Comparison of ENCODE assay signal across 8 mouse cellular contexts in genomic region chr15:98772511-98773211, GRCm38 (mm10). TPM values are rescaled to one million over a fixed set of nuclear protein-coding genes. Genes with fewer than 3 reads are reported as not detected.
A peak's percentile ranks its signal among the peaks of the same experiment; 100 is the strongest.
DNase-seq lines count a peak whose midpoint lies in the region; ATAC-seq lines count a peak whose summit lies in the region.

No protein-coding gene starts in this region.

- H3K27me3 ChIP-seq in kidney, embryonic 14.5 days (ENCODE audit: control insufficient read depth, insufficient read depth, low read length) = peaks cover 74% of the 10 kb centered on the region
- H3K27me3 ChIP-seq in embryonic facial prominence, embryonic 10.5 days (replicated peaks; ENCODE audit: low read depth, poor library complexity, severe bottlenecking) = peaks cover 100% of the 10 kb centered on the region
- peaks cover 91% of the 10 kb centered on the region for H3K27me3 ChIP-seq in intestine, embryonic 14.5 days (replicated peaks; ENCODE audit: control insufficient read depth, insufficient read depth, low read length)
- H3K27me3 ChIP-seq in stomach, embryonic 16.5 days (ENCODE audit: control insufficient read depth, insufficient read depth, low read length) = peaks cover 66% of the 10 kb centered on the region

- H3K4me2 ChIP-seq in kidney, embryonic 14.5 days (replicated peaks; ENCODE audit: low read depth, low read length) = peak overlapping the region; percentile 50
- peak overlapping the region; percentile 45 for H3K4me2 ChIP-seq in intestine, embryonic 14.5 days (ENCODE audit: low read length)
- H3K4me2 ChIP-seq in stomach, embryonic 16.5 days (ENCODE audit: low read depth, low read length) = peak overlapping the region; percentile 50

- H3K27ac ChIP-seq in kidney, embryonic 14.5 days (ENCODE audit: low read depth, low read length) = no peak overlapping the region
- no peak overlapping the region for H3K27ac ChIP-seq in embryonic facial prominence, embryonic 10.5 days (replicated peaks)
- no peak overlapping the region for H3K27ac ChIP-seq in intestine, embryonic 14.5 days (ENCODE audit: low read depth)
- no peak overlapping the region for H3K27ac ChIP-seq in stomach, embryonic 16.5 days (ENCODE audit: low read length)

- H3K4me3 ChIP-seq in kidney, embryonic 14.5 days (ENCODE audit: low read length) = peak overlapping the region; percentile 36
- H3K4me3 ChIP-seq in embryonic facial prominence, embryonic 10.5 days = peak overlapping the region; percentile 48
- peak overlapping the region; percentile 18 for H3K4me3 ChIP-seq in intestine, embryonic 14.5 days (ENCODE audit: low read depth, low read length)
- H3K4me3 ChIP-seq in stomach, embryonic 16.5 days (replicated peaks; ENCODE audit: low read length) = peak overlapping the region; percentile 36

- H3K36me3 ChIP-seq in kidney, embryonic 14.5 days (ENCODE audit: control insufficient read depth, insufficient read depth, low read length) = no peaks in the 10 kb centered on the region
- no peaks in the 10 kb centered on the region for H3K36me3 ChIP-seq in embryonic facial prominence, embryonic 10.5 days (replicated peaks)
- H3K36me3 ChIP-seq in intestine, embryonic 14.5 days (ENCODE audit: control insufficient read depth, insufficient read depth, low read length) = no peaks in the 10 kb centered on the region
- H3K36me3 ChIP-seq in stomach, embryonic 16.5 days (ENCODE audit: control insufficient read depth, insufficient read depth, low read length) = no peaks in the 10 kb centered on the region

- no peak for ATAC-seq in kidney, embryonic 14.5 days (ENCODE audit: low FRiP score, low TSS enrichment)
- ATAC-seq in intestine, embryonic 14.5 days (replicated peaks; ENCODE audit: low FRiP score, low TSS enrichment, low read depth) = no peak
- ATAC-seq in stomach, embryonic 16.5 days (ENCODE audit: insufficient read depth, low FRiP score) = no peak

- H3K4me1 ChIP-seq in kidney, embryonic 14.5 days (ENCODE audit: control insufficient read depth, insufficient read depth, low read length) = peaks cover 23% of the 10 kb centered on the region
- peaks cover 43% of the 10 kb centered on the region for H3K4me1 ChIP-seq in embryonic facial prominence, embryonic 10.5 days
- H3K4me1 ChIP-seq in intestine, embryonic 14.5 days (replicated peaks; ENCODE audit: control insufficient read depth, insufficient read depth, low read length) = peaks cover 7% of the 10 kb centered on the region; the same call in 1 of the 2 replicates
- H3K4me1 ChIP-seq in stomach, embryonic 16.5 days (ENCODE audit: control insufficient read depth, insufficient read depth, low read length) = peaks cover 19% of the 10 kb centered on the region

- H3K9me3 ChIP-seq in kidney, embryonic 14.5 days (ENCODE audit: control insufficient read depth, low read length) = no peaks in the 10 kb centered on the region
- no peaks in the 10 kb centered on the region for H3K9me3 ChIP-seq in embryonic facial prominence, embryonic 10.5 days
- H3K9me3 ChIP-seq in intestine, embryonic 14.5 days (ENCODE audit: control insufficient read depth, low read length) = no peaks in the 10 kb centered on the region
- H3K9me3 ChIP-seq in stomach, embryonic 16.5 days (replicated peaks; ENCODE audit: control insufficient read depth, low read length) = no peaks in the 10 kb centered on the region

- no peak overlapping the region; the same call in 1 of the 2 replicates for H3K9ac ChIP-seq in kidney, embryonic 14.5 days (ENCODE audit: low read depth, low read length)
- no peak overlapping the region for H3K9ac ChIP-seq in intestine, embryonic 14.5 days (ENCODE audit: low read length)
- peak overlapping the region; percentile 54 for H3K9ac ChIP-seq in stomach, embryonic 16.5 days (ENCODE audit: low read length)

- WGBS in kidney, embryonic 14.5 days = 2% methylated on average over 35 of the region's 36 CpGs
- WGBS in embryonic facial prominence, embryonic 10.5 days = 2% methylated on average over 36 of the region's 36 CpGs
- WGBS in intestine, embryonic 14.5 days = 2% methylated on average over 36 of the region's 36 CpGs
- 2% methylated on average over 36 of the region's 36 CpGs for WGBS in stomach, embryonic 16.5 days

- no peak for DNase-seq in kidney, postnatal 14 days
- peak; percentile 63 for DNase-seq in embryonic facial prominence, embryonic 10.5 days (ENCODE audit: low spot score)
- DNase-seq in intestine, embryonic 14.5 days (ENCODE audit: low spot score) = no peak
- peak; percentile 22 for DNase-seq in lung, postnatal 14 days
- DNase-seq in urinary bladder, adult 2 months (ENCODE audit: low spot score) = no peak
- no peak for DNase-seq in layer of hippocampus, adult 8-10 months (ENCODE audit: low spot score in 2 of 2)

RNA-seq across cellular contexts. Expression of gene Wnt10b, which starts 5.3 kb away (rescaled TPM):
- not detected in 2 replicates for polyA plus RNA-seq in kidney, embryonic 14.5 days (2014; fragmentation: Nextera tagmentation; extraction: Ambion mirVana)
- polyA plus RNA-seq in embryonic facial prominence, embryonic 10.5 days (2016; fragmentation: Nextera tagmentation; extraction: Ambion mirVana) = 0.34 and 0.40 TPM in 2 replicates
- 0.12 TPM in 1 of 2 replicates, not detected in the other for polyA plus RNA-seq in intestine, embryonic 14.5 days (2014; fragmentation: Nextera tagmentation; extraction: Ambion mirVana)
- polyA plus RNA-seq in stomach, embryonic 16.5 days (2015; fragmentation: Nextera tagmentation; extraction: Ambion mirVana) = 0.14 TPM in 1 of 2 replicates, not detected in the other
- polyA plus RNA-seq in urinary bladder, adult 2 months (2012; rRNA removed) = 4.0 and 6.8 TPM in 2 replicates
- total RNA-seq in layer of hippocampus, adult 8-10 months (2022) = under 1 TPM; 0.16 to 0.59 (median 0.41) TPM

RNA-seq across cellular contexts. Expression of gene Arf3, which starts 9.6 kb away (rescaled TPM):
- 29.8 and 39.7 TPM in 2 replicates for polyA plus RNA-seq in kidney, embryonic 14.5 days (2014; fragmentation: Nextera tagmentation; extraction: Ambion mirVana)
- 41.6 and 43.1 TPM in 2 replicates for polyA plus RNA-seq in embryonic facial prominence, embryonic 10.5 days (2016; fragmentation: Nextera tagmentation; extraction: Ambion mirVana)
- 34.6 and 37.1 TPM in 2 replicates for polyA plus RNA-seq in intestine, embryonic 14.5 days (2014; fragmentation: Nextera tagmentation; extraction: Ambion mirVana)
- 38.0 and 38.9 TPM in 2 replicates for polyA plus RNA-seq in stomach, embryonic 16.5 days (2015; fragmentation: Nextera tagmentation; extraction: Ambion mirVana)
- 74.0 and 79.1 TPM in 2 replicates for polyA plus RNA-seq in urinary bladder, adult 2 months (2012; rRNA removed)
- total RNA-seq in layer of hippocampus, adult 8-10 months (2022) = 100 to 1,000 TPM; 730 to 835 (median 787) TPM

RNA-seq across cellular contexts. Expression of gene Wnt1, which starts 17.0 kb away (rescaled TPM):
- not detected in 2 replicates for polyA plus RNA-seq in kidney, embryonic 14.5 days (2014; fragmentation: Nextera tagmentation; extraction: Ambion mirVana)
- polyA plus RNA-seq in embryonic facial prominence, embryonic 10.5 days (2016; fragmentation: Nextera tagmentation; extraction: Ambion mirVana) = 1.0 and 1.5 TPM in 2 replicates
- not detected in 2 replicates for polyA plus RNA-seq in intestine, embryonic 14.5 days (2014; fragmentation: Nextera tagmentation; extraction: Ambion mirVana)
- polyA plus RNA-seq in stomach, embryonic 16.5 days (2015; fragmentation: Nextera tagmentation; extraction: Ambion mirVana) = not detected in 2 replicates
- 0.04 and 0.09 TPM in 2 replicates for polyA plus RNA-seq in urinary bladder, adult 2 months (2012; rRNA removed)
- not detected for total RNA-seq in layer of hippocampus, adult 8-10 months (2022)

RNA-seq across cellular contexts. Expression of gene Ddn, which starts 36.6 kb away (rescaled TPM):
- polyA plus RNA-seq in kidney, embryonic 14.5 days (2014; fragmentation: Nextera tagmentation; extraction: Ambion mirVana) = 1.4 TPM in 2 replicates
- not detected in 2 replicates for polyA plus RNA-seq in embryonic facial prominence, embryonic 10.5 days (2016; fragmentation: Nextera tagmentation; extraction: Ambion mirVana)
- polyA plus RNA-seq in intestine, embryonic 14.5 days (2014; fragmentation: Nextera tagmentation; extraction: Ambion mirVana) = not detected in 2 replicates
- not detected in 2 replicates for polyA plus RNA-seq in stomach, embryonic 16.5 days (2015; fragmentation: Nextera tagmentation; extraction: Ambion mirVana)
- polyA plus RNA-seq in urinary bladder, adult 2 months (2012; rRNA removed) = 0.04 and 0.08 TPM in 2 replicates
- 1,000 to 10,000 TPM; 1,258 to 1,383 (median 1,345) TPM for total RNA-seq in layer of hippocampus, adult 8-10 months (2022)

RNA-seq across cellular contexts. Expression of gene Fkbp11, which starts 44.7 kb away (rescaled TPM):
- polyA plus RNA-seq in kidney, embryonic 14.5 days (2014; fragmentation: Nextera tagmentation; extraction: Ambion mirVana) = 28.8 and 33.4 TPM in 2 replicates
- polyA plus RNA-seq in embryonic facial prominence, embryonic 10.5 days (2016; fragmentation: Nextera tagmentation; extraction: Ambion mirVana) = 23.2 and 26.3 TPM in 2 replicates
- polyA plus RNA-seq in intestine, embryonic 14.5 days (2014; fragmentation: Nextera tagmentation; extraction: Ambion mirVana) = 47.9 and 53.1 TPM in 2 replicates
- polyA plus RNA-seq in stomach, embryonic 16.5 days (2015; fragmentation: Nextera tagmentation; extraction: Ambion mirVana) = 130 TPM in 2 replicates
- 11.7 and 15.9 TPM in 2 replicates for polyA plus RNA-seq in urinary bladder, adult 2 months (2012; rRNA removed)
- 1 to 10 TPM; 1.2 to 2.3 (median 1.5) TPM for total RNA-seq in layer of hippocampus, adult 8-10 months (2022)

Comparison
In these comparisons a context has a peak if more than half of its experiments do, and no peak if none do; other contexts are left out.
1. DNase-seq: peak in embryonic facial prominence, embryonic 10.5 days (single experiment) and lung, postnatal 14 days (single experiment); none in kidney, postnatal 14 days (single experiment), intestine, embryonic 14.5 days (single experiment), urinary bladder, adult 2 months (single experiment) and layer of hippocampus, adult 8-10 months (0 of 2).
2. Peak in every context shown above with its lines, with median percentiles within 50 percentile points of each other: H3K4me2 ChIP-seq and H3K4me3 ChIP-seq.